Mouse (Mus musculus) CD4-positive, CD25-positive, alpha-beta regulatory T cell, adult 4 months (primary cell): ENCODE results near the gene Rasa4. TPM values are rescaled to one million over a fixed set of nuclear protein-coding genes. Genes with fewer than 3 reads are reported as not detected.
"Not testable (repeated sequence)": the region's sequence is repeated elsewhere in the genome, so short reads cannot be mapped to it uniquely, and the experiment has no call there.

Source experiments
- ATAC-seq: one replicate; pipeline ENCODE4 v1.8.0; 2017
- polyA plus RNA-seq, 2 experiments: library from polyadenylated mRNA; unstranded; fragments of 100-300 nt; shearing (Covaris generic); gene quantifications; one replicate each; pipeline ENCODE4 v1.2.1; 2017

Rasa4 gene
- polyA plus RNA-seq, 2 experiments from 2014 or later, result 1.7 to 2.8 TPM

DNA sequence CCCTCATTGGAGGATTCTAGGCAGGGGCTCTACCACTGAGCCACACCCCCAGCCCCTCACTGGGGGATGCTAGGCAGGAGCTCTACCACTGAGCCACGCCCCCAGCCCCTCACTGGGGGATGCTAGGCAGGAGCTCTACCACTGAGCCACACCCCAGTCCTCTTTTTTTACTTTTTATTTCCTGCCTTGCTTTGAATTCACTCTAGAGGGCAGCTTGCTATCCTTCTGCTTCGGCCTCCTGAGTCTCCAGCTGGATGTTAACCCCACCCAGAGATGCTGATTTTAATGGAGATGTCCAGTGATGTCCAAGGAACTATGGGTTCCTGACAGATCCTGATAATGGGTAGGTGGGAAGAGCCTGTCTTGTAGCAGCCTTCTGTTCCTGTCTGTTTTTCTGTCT lies 14.3 kb upstream of the Rasa4 start:
- no peak for ATAC-seq

DNA sequence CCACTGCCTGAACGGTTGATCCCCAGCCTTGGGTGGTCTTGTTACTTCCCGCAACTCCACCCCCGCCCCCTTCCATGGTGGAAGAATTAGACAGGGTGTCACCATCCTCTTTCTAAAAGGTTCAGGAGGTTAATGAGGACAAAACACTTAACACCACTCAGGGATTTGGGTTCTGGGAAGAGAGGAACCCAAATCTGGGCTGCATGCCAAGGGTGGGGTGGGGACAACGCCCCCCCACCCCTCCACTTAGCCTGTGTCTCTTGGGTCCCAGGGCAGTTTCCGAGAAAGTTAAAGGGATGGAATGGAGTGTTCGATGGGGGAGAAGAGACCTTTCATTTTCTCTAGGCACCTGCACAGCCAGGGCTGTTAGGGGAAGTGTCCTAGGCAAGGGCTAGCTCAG lies 10.7 kb upstream of the Rasa4 start:
- no peak for ATAC-seq

DNA sequence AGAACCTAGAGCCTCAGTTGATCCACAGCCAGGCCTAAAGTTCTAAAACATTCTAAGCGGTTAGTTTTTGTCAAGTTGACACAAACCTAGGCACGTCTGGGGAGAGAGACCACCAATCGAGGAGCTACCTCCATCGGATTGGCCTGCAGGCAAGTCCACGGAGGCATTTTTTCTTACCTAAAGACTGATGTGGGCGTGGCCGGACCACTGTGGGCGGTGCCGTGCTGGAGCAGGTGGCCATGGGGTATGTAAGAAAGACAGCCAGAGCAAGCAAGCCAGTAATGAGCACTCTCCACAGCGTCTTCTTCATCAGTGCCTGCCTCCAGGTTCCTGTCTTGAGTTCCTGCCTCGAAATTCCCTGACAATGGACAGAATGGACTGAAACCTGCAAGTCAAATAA lies 10.2 kb upstream of the Rasa4 start:
- no peak for ATAC-seq

- no peak for ATAC-seq
Observed at GRCm38 (mm10) chr5:136075076-136075475, 8.6 kb upstream of the Rasa4 start.

- no peak for ATAC-seq
Observed at GRCm38 (mm10) chr5:136076284-136076683, 7.4 kb upstream of the Rasa4 start.

- ATAC-seq, result no peak
Observed at GRCm38 (mm10) chr5:136077001-136077550, 6.6 kb upstream of the Rasa4 start.

DNA sequence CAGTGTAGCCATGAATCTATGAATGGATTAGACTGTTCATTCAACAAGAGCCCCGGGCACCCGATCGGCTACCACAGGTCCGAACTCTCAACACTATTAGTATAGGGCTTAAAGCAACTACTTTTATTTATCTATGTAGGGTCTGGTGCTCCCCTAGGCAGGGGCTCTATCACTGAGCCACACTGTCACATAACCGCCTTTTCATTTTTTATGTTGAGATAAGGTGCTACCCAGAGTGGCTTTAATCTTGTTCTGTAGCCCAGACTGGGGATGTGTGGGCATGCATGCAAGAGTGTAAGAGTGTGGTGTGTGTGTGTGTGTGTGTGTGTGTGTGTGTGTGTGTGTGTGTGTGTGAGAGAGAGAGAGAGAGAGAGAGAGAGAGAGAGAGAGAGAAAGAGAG lies 5.6 kb upstream of the Rasa4 start:
- no peak for ATAC-seq

- no peak for ATAC-seq
Observed at GRCm38 (mm10) chr5:136082345-136082744, 1.4 kb upstream of the Rasa4 start.

- ATAC-seq, result peak; percentile 46
Observed at GRCm38 (mm10) chr5:136084144-136084881, 597 bp downstream of the Rasa4 start.

DNA sequence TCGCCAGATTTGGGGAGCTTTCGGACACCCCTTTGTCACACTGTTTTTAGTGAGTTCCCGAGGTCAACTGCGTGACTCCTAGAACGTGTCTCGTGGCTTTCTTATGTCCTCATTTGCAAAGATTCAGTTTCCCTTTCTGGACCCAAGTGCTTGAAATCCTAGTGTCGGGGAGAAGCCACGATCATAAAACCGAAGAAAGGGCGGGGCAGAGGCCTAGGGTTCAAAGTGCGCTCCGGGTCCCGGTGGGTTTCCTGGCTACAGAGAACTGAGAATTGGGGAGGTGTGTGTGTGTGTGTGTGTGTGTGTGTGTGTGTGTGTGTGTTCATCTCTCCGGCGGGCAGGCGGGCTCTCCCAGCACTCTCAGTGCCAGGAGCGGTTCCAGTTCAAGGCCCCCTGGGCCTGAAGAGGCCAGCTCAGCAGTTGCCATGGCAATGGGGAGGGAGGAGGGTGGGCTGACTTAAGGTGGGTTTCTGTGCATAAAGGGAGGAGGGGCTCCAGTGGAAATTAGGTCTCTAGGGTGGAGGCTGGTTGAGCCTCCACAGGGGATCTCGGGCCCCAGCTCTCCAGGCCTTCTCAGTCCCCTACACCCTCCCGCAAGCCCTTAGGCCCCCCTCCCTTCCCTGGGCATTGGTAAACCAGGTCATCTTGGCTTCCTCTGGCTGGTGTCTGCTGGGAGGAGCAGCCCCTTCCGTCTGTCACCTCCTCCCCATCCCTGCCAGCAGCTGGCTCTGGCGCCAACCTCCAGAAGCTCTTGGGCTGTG lies 1.4 kb downstream of the Rasa4 start:
- no peak for ATAC-seq

DNA sequence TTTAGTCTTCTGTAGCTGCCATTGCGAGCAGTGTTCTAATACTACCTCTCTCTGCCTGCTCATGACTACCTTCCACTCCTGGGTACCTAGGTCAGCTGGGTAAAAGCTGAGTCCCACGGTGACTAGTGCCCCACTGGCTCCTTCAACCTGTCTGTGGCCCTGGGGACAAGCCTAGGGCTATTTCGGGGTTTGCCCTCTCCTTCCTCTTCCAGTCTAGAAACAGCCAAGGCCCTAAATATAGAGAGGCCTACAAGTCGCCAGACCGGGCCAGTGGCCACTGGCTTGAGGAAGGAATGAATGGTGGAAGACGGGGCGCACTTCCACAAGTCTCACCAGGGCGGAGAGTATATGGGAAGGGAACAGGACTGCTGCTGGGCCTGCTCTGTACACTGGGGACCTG lies 2.6 kb downstream of the Rasa4 start:
- ATAC-seq, result no peak

- no peak for ATAC-seq
Observed at GRCm38 (mm10) chr5:136088821-136089575, 5.3 kb downstream of the Rasa4 start.

- no peak for ATAC-seq
Observed at GRCm38 (mm10) chr5:136091927-136092326, 8.2 kb downstream of the Rasa4 start.

- ATAC-seq, result no peak
Observed at GRCm38 (mm10) chr5:136094249-136095010, 10.7 kb downstream of the Rasa4 start.

DNA sequence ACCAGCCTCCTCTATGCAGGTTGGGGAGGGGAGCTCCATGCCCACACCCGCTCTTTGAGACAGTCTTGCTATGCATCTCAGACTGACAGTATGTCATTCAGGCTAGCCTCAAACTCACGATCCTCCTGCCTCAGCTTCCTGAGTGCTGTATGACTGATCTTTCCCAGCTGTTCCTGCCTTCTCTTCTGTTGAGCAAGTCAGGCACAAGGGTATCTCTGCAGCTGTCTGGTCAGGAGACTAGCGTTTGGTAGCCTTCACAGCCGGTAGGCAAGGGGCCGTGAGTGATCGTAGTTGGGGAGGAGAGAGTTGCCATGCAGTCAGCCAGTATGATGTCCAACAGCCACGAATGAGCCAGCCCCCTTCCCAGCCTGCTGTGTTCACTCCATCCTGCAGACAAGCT lies 11.4 kb downstream of the Rasa4 start:
- no peak for ATAC-seq

GRCm38 (mm10) chr5:136098536-136098935 lies 14.8 kb downstream of the Rasa4 start:
- ATAC-seq, result no peak

DNA sequence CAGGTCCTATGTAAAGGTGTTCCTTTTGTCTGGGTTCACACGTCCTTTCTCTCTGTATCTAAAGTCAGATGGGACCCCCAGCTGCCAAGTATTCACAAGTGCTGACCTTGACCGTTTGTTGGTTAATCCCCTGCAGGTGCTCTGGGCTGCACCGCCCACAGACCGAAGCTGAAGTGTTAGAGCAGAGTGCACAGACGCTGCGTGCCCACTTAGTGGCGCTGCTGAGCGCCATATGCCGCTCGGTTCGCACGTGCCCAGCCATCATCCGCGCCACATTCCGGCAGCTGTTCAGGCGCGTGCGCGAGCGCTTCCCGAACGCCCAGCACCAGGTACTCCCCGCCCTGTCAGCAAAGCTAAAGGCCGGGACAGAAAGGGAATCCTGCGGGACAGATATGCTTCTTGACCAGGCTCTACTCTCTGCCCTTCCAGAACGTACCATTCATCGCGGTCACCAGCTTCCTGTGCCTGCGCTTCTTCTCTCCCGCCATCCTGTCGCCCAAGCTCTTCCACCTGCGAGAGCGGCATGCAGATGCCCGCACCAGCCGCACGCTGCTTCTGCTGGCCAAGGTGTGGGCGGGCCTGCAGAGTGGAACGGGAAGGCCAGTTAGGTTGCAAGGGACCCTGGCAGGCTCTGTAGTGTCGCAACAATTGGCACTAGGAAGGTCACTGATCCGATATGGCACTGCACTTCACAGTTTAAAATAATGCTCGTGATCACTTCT lies 18.5 kb downstream of the Rasa4 start:
- ATAC-seq, result peak; percentile 92

DNA sequence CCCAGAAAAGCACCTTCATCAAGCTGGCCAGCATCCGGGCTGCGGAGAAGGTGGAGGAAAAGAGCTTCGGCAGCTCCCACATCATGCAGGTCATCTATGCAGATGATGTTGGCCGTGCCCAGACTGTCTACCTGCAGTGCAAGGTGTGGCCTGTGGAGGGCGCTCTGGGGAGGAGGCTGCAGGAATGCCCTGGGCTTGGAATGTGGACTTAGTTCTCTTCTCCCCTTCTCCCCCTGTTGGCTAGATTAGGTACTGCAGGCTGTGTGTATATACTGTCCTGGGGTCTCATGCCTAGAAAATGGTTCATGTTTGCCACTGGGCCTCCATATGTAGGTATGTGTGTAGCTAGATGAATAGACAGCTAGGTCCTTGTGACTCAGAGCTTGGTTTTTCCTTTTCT lies 20.8 kb downstream of the Rasa4 start:
- no peak for ATAC-seq

GRCm38 (mm10) chr5:136108486-136108885 lies 24.8 kb downstream of the Rasa4 start:
- no peak for ATAC-seq

GRCm38 (mm10) chr5:136109042-136109441 lies 25.3 kb downstream of the Rasa4 start:
- no peak for ATAC-seq

GRCm38 (mm10) chr5:136113546-136113945 lies 29.8 kb downstream of the Rasa4 start:
- ATAC-seq, result not testable (repeated sequence)
